Mouse (Mus musculus) cerebellum, adult 2 months (tissue): ENCODE results near the gene Atxn2. TPM values are rescaled to one million over a fixed set of nuclear protein-coding genes. Genes with fewer than 3 reads are reported as not detected.
A peak's percentile ranks its signal among the peaks of the same experiment; 100 is the strongest.

Experiments
- DNase-seq, 2 experiments: peaks; one replicate each; pipeline ENCODE4 v3.0.0; 2021
- H3K27ac ChIP-seq: fragments of 200-500 bp; 2 replicates; pipeline ENCODE4 v1.5.1; 2012; ENCODE audit warnings: low read length, control low read depth, inconsistent platforms; ENCODE audit not compliant: insufficient read depth
- H3K27me3 ChIP-seq: fragments of 200-500 bp; 2 replicates; pipeline ENCODE4 v1.6.1; 2012; ENCODE audit warnings: inconsistent platforms, mild to moderate bottlenecking, low read length, moderate library complexity; ENCODE audit not compliant: control insufficient read depth, insufficient read depth
- H3K4me1 ChIP-seq: fragments of 200-500 bp; 2 replicates; pipeline ENCODE4 v1.6.1; 2011; ENCODE audit warnings: low read length; ENCODE audit not compliant: control insufficient read depth, insufficient read depth
- H3K4me3 ChIP-seq: fragments of 200-500 bp; replicated peaks from 2 replicates; pipeline ENCODE3; 2011; ENCODE audit warnings: mild to moderate bottlenecking, low read depth, low read length, control low read depth; ENCODE audit not compliant: insufficient read depth
- CTCF ChIP-seq: fragments of 200-500 bp; IDR thresholded peaks from 2 replicates; pipeline ENCODE4 v1.5.1; 2011; ENCODE audit warnings: low read depth, mild to moderate bottlenecking, control low read depth, low read length, moderate library complexity, borderline replicate concordance; ENCODE audit not compliant: insufficient read depth
- POLR2A ChIP-seq: fragments of 200-500 bp; IDR thresholded peaks from 2 replicates; pipeline ENCODE4 v1.6.1; 2011; ENCODE audit warnings: low read length, control low read depth, borderline replicate concordance; ENCODE audit not compliant: insufficient read depth
- WGBS: fragments of 180-500 bp; shearing (Covaris S2); methylation state at CpG from one replicate; pipeline ENCODE4 v1.1.7; 2018; 5-methylcytosine and 5-hydroxymethylcytosine counted together
- polyA plus RNA-seq: library from polyadenylated mRNA; depleted of rRNA; stranded (reverse); fragments of >200 nt; gene quantifications from 2 replicates; pipeline ENCODE4 v1.2.3, GENCODE M21; 2012

The Atxn2 gene
- polyA plus RNA-seq, 1 experiment: 149 TPM

GRCm38 (mm10) chr5:121848743-121849142 is 137.6 kb downstream of the Atxn2 start, which contains the start of gene Pheta1:
TSS of gene Pheta1 (plus strand) at chr5:121848984.
- peak; percentile 45; the same call in 1 of the 2 replicates for TF ChIP-seq POLR2A
- no peak for TF ChIP-seq CTCF
- DNase-seq: peak; percentile 92 to 95
- peak within 1 kb of the TSS; percentile 99 for H3K4me3 ChIP-seq
- no peaks in the 10 kb centered on the region for H3K27me3 ChIP-seq
- H3K27ac ChIP-seq: peak within 1 kb of the TSS; percentile 65; the same call in 1 of the 2 replicates
- under 1% methylated on average over 42 of the region's 42 CpGs for WGBS
- peaks cover 29% of the 10 kb centered on the region for H3K4me1 ChIP-seq

- peak in 1 of 2 experiments; percentile 50 for DNase-seq
- H3K27me3 ChIP-seq: no peaks in the 10 kb centered on the region
- H3K4me3 ChIP-seq: peak overlapping the region; percentile 99
- peaks cover 34% of the 10 kb centered on the region for H3K4me1 ChIP-seq
- TF ChIP-seq CTCF: no peak
- TF ChIP-seq POLR2A: no peak
- H3K27ac ChIP-seq: no peak overlapping the region
- 20% methylated on average over 20 of the region's 20 CpGs for WGBS
Measured at GRCm38 (mm10) chr5:121849478-121850349, 138.6 kb downstream of the Atxn2 start.

- no peak overlapping the region; the same call in 1 of the 2 replicates for H3K27ac ChIP-seq
- H3K4me1 ChIP-seq: peaks cover 38% of the 10 kb centered on the region
- 47% methylated on average over 9 of the region's 9 CpGs for WGBS
- no peaks in the 10 kb centered on the region for H3K27me3 ChIP-seq
- no peak overlapping the region for H3K4me3 ChIP-seq
- DNase-seq: peak in 1 of 2 experiments; percentile 49
- no peak for TF ChIP-seq CTCF
Measured at GRCm38 (mm10) chr5:121853368-121854051, 142.4 kb downstream of the Atxn2 start.

GRCm38 (mm10) chr5:121854768-121855167 is 143.6 kb downstream of the Atxn2 start:
- Histone ChIP-seq H3K27ac (no peak overlapping the region), H3K4me3 (no peak overlapping the region), H3K4me1 (peaks cover 36% of the 10 kb centered on the region), H3K27me3 (no peaks in the 10 kb centered on the region)
- no peak for DNase-seq
- 21% methylated on average over 10 of the region's 10 CpGs for WGBS
- TF ChIP-seq POLR2A: no peak
- TF ChIP-seq CTCF: no peak

GRCm38 (mm10) chr5:121856740-121857139 is 145.6 kb downstream of the Atxn2 start:
- DNase-seq: no peak
- TF ChIP-seq POLR2A: no peak
- TF ChIP-seq CTCF: no peak
- H3K27ac ChIP-seq: no peak overlapping the region
- H3K4me3 ChIP-seq: no peak overlapping the region
- peaks cover 17% of the 10 kb centered on the region for H3K4me1 ChIP-seq
- 84% methylated on average over 11 of the region's 11 CpGs for WGBS
- H3K27me3 ChIP-seq: no peaks in the 10 kb centered on the region

GRCm38 (mm10) chr5:121858427-121858826 is 147.3 kb downstream of the Atxn2 start:
- Histone ChIP-seq H3K27ac (no peak overlapping the region), H3K4me3 (no peak overlapping the region), H3K27me3 (no peaks in the 10 kb centered on the region), H3K4me1 (peaks cover 12% of the 10 kb centered on the region)
- DNase-seq: no peak
- 87% methylated on average over 12 of the region's 12 CpGs for WGBS
- TF ChIP-seq CTCF: no peak
- TF ChIP-seq POLR2A: no peak

- WGBS: 65% methylated on average over 5 of the region's 5 CpGs
- Histone ChIP-seq H3K27me3 (no peaks in the 10 kb centered on the region), H3K4me3 (no peak overlapping the region), H3K27ac (no peak overlapping the region), H3K4me1 (no peaks in the 10 kb centered on the region)
- TF ChIP-seq POLR2A (no peak), CTCF (no peak)
- DNase-seq: no peak
Measured at GRCm38 (mm10) chr5:121861964-121862363, 150.8 kb downstream of the Atxn2 start.
